Mouse (Mus musculus) kidney, adult 2 months (tissue): ENCODE data around the gene Dsn1.

ENCODE experiments used
- CTCF ChIP-seq: fragments of 200-500 bp; conservative IDR thresholded peaks from 2 replicates; pipeline ENCODE4 v1.5.1; 2011; ENCODE audit warnings: low read depth, mild to moderate bottlenecking, control low read depth, low read length, moderate library complexity, mixed read lengths; ENCODE audit not compliant: insufficient read depth, insufficient read length
- POLR2A ChIP-seq: fragments of 200-500 bp; IDR thresholded peaks from one replicate; pipeline ENCODE4 v1.6.1; 2011; ENCODE audit warnings: low read depth, low read length, control low read depth

- no peak for TF ChIP-seq CTCF
- no peak for TF ChIP-seq POLR2A
Observed at GRCm38 (mm10) chr2:156950816-156951215, 56.1 kb downstream of the Dsn1 start.
